Mouse (Mus musculus) ES-Bruce4 (cell line): ENCODE measurements around the gene Zfp229. TPM values are rescaled to one million over a fixed set of nuclear protein-coding genes. Genes with fewer than 3 reads are reported as not detected.
"Not testable (repeated sequence)": the region's sequence is repeated elsewhere in the genome, so short reads cannot be mapped to it uniquely, and the experiment has no call there.

ENCODE experiments used
- H3K27ac ChIP-seq: 2 replicates; pipeline ENCODE4 v1.5.1; 2012; ENCODE audit warnings: low read length, inconsistent platforms; ENCODE audit not compliant: insufficient read depth
- H3K27me3 ChIP-seq: 2 replicates; pipeline ENCODE4 v1.6.1; 2012; ENCODE audit warnings: mild to moderate bottlenecking, low read length, inconsistent platforms; ENCODE audit not compliant: control insufficient read depth, poor library complexity, insufficient read depth, severe bottlenecking
- H3K36me3 ChIP-seq: 2 replicates; pipeline ENCODE4 v1.6.1; 2012; ENCODE audit warnings: inconsistent platforms, mild to moderate bottlenecking, low read length, moderate library complexity; ENCODE audit not compliant: control insufficient read depth, poor library complexity, insufficient read depth, severe bottlenecking
- H3K4me1 ChIP-seq: one replicate; pipeline ENCODE4 v1.8.1; 2011; ENCODE audit warnings: low read length; ENCODE audit not compliant: control insufficient read depth, insufficient read depth
- H3K4me3 ChIP-seq: 2 replicates; pipeline ENCODE4 v1.5.1; 2011; ENCODE audit warnings: low read depth, mild to moderate bottlenecking, low read length
- H3K9ac ChIP-seq: 2 replicates; pipeline ENCODE4 v1.6.1; 2012; ENCODE audit warnings: low read depth, mild to moderate bottlenecking, inconsistent platforms; ENCODE audit not compliant: poor library complexity, severe bottlenecking
- H3K9me3 ChIP-seq: replicated peaks from 2 replicates; pipeline ENCODE4 v1.6.1; 2012; ENCODE audit warnings: mild to moderate bottlenecking, low read length, inconsistent platforms; ENCODE audit not compliant: control insufficient read depth, poor library complexity, insufficient read depth, severe bottlenecking
- CTCF ChIP-seq: IDR thresholded peaks from one replicate; pipeline ENCODE4 v1.8.1; 2011; ENCODE audit warnings: low read depth, low read length
- EP300 ChIP-seq: IDR thresholded peaks from 2 replicates; pipeline ENCODE4 v1.6.1; 2011; ENCODE audit warnings: low read depth, low read length; ENCODE audit not compliant: insufficient read depth
- POLR2A ChIP-seq: IDR thresholded peaks from one replicate; pipeline ENCODE4 v1.8.1; 2011; ENCODE audit warnings: low read length; ENCODE audit not compliant: insufficient read depth
- polyA plus RNA-seq: library from polyadenylated mRNA; stranded (reverse); fragments of >200 nt; gene quantifications from 2 replicates; pipeline ENCODE4 v1.2.4, GENCODE M21; 2011; ENCODE audit warnings: low read depth; ENCODE audit not compliant: missing spikeins, insufficient read depth, insufficient read length

The Zfp229 gene
- 12.1 and 24.0 TPM in 2 replicates for polyA plus RNA-seq

DNA sequence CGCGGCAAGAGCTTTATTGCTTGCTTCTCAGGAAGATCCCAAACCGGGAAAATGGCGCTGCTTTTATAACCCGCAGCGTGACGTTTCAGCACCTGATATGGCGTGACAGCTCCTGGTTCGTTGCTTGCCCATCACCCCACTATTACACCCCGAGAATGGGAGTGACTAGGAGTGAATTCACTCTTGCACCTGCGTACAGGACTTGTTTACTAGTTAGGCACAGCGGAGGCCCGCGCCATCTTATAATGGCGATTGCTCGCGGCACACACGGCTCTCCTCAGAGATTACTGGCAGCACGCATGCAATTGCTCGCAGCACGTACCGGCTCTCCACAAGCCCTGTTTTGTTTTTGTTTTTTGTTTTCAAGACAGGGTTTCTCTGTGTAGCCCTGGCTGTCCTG, at the start of gene Zfp229:
TSS of gene Zfp229 (plus strand) at position 301 of the 400 bp plus-strand sequence.
- peak within 1 kb of the TSS; percentile 85 for H3K4me3 ChIP-seq
- H3K9ac ChIP-seq, result peak within 1 kb of the TSS; percentile 81

GRCm38 (mm10) chr17:21691560-21691959, 39.0 kb upstream of the Zfp229 start, which contains the start of gene Gm10226:
Gene Gm10226 (plus strand): TSS chr17:21691860.
- Histone ChIP-seq H3K9ac (no peak within 1 kb of the TSS), H3K27ac (no peak within 1 kb of the TSS), H3K4me1 (no peaks in the 10 kb centered on the region), H3K9me3 (no peaks in the 10 kb centered on the region), H3K4me3 (no peak within 1 kb of the TSS), H3K27me3 (no peaks in the 10 kb centered on the region), H3K36me3 (no peaks in the 10 kb centered on the region)
- no peak for TF ChIP-seq CTCF
- TF ChIP-seq POLR2A, result no peak
- no peak for TF ChIP-seq EP300

More for the DNA sequence above, at the start of gene Zfp229:
- H3K27ac ChIP-seq, result peak within 1 kb of the TSS; percentile 36
- H3K27me3 ChIP-seq, H3K36me3 ChIP-seq, H3K4me1 ChIP-seq, H3K9me3 ChIP-seq: not testable (repeated sequence)

- TF ChIP-seq EP300 (no peak), CTCF (no peak), POLR2A (no peak)
- no peaks in the 10 kb centered on the region for H3K4me1 ChIP-seq
- H3K27me3 ChIP-seq, result no peaks in the 10 kb centered on the region
- H3K36me3 ChIP-seq, result no peaks in the 10 kb centered on the region
- H3K9ac ChIP-seq, result no peak overlapping the region
- H3K27ac ChIP-seq, result no peak overlapping the region
- H3K9me3 ChIP-seq, result no peaks in the 10 kb centered on the region
- no peak overlapping the region for H3K4me3 ChIP-seq
Observed at GRCm38 (mm10) chr17:21693342-21693741, 37.3 kb upstream of the Zfp229 start.

DNA sequence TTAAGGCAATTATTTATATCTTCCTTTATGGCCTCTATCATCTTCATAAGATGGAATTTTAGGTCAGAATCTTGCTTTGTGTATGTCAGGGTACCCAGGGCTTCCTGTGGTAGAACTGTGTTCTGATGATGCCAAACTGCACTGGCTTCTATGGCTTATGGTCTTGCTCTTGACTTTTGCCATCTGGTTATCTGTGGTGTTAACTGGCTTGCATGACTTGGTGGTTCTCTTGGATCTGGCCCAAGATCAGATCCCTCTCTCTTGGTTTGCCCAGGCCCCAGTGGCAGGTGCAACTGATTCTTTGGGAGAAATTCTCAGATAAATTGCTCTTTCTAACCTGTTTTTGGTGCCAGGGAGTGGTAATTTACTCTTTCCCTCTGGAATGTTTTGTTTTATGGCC, 34.5 kb upstream of the Zfp229 start:
- no peaks in the 10 kb centered on the region for H3K27me3 ChIP-seq
- H3K9ac ChIP-seq, result no peak overlapping the region
- no peak for TF ChIP-seq POLR2A
- H3K27ac ChIP-seq, result no peak overlapping the region
- H3K4me3 ChIP-seq, result no peak overlapping the region
- no peaks in the 10 kb centered on the region for H3K9me3 ChIP-seq
- no peaks in the 10 kb centered on the region for H3K36me3 ChIP-seq
- no peaks in the 10 kb centered on the region for H3K4me1 ChIP-seq

DNA sequence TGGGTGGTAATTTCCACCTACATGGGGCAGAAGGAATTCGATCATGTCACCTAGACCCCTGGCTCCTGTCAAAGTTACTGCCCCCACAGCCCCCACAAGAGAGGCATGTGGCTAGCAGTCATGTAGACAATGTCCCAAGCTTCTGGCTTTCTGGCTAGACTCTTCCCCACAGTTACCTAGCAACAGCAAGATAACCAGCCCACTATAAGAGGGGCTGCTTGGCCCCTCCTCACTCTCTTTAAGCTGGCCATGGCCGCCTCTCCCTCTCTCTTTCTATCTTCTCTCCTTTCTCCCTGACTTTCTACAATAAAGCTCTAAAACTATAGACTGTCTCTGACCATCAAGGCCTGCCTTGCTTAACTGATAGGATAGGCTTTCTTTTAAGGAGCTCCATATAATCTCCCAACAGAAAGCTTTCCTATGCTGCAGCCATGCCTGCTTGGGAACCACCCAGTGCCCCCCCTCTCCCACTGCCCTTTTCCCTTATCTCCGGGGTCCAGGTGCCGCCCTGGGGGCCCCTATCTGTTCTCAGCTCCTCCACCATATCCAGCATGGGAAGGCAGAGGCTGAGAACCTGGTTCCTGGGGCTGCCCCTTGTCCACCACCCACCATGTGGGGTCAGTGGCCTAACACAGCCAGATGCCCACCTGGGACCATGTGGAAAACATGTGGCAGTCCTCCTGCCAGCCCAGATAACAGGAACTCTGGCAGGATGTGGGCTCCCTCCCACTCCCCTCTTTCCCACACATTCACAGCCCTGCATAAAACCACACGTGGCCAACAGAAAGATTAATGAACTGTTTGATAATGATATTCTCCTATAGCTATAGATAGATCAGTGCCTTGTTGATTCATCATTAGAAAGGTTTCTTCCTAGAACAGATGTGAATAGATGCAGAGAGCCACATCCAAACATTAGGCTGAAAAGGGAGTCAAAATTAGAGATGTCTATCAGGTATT, 28.0 kb upstream of the Zfp229 start:
- Histone ChIP-seq H3K9ac (no peak overlapping the region), H3K27ac (no peak overlapping the region), H3K9me3 (no peaks in the 10 kb centered on the region), H3K36me3 (no peaks in the 10 kb centered on the region), H3K4me3 (no peak overlapping the region), H3K4me1 (peaks cover 1% of the 10 kb centered on the region), H3K27me3 (no peaks in the 10 kb centered on the region)
- TF ChIP-seq POLR2A (no peak), CTCF (no peak), EP300 (no peak)

GRCm38 (mm10) chr17:21703414-21703813, 27.2 kb upstream of the Zfp229 start:
- no peaks in the 10 kb centered on the region for H3K36me3 ChIP-seq
- no peak overlapping the region for H3K4me3 ChIP-seq
- peaks cover 1% of the 10 kb centered on the region for H3K4me1 ChIP-seq
- TF ChIP-seq POLR2A, result no peak
- TF ChIP-seq EP300, result no peak
- TF ChIP-seq CTCF, result no peak
- no peak overlapping the region for H3K9ac ChIP-seq
- no peaks in the 10 kb centered on the region for H3K9me3 ChIP-seq
- H3K27ac ChIP-seq, result no peak overlapping the region
- H3K27me3 ChIP-seq, result no peaks in the 10 kb centered on the region
